Mouse (Mus musculus): ENCODE results near the gene Itga2b.

DNA sequence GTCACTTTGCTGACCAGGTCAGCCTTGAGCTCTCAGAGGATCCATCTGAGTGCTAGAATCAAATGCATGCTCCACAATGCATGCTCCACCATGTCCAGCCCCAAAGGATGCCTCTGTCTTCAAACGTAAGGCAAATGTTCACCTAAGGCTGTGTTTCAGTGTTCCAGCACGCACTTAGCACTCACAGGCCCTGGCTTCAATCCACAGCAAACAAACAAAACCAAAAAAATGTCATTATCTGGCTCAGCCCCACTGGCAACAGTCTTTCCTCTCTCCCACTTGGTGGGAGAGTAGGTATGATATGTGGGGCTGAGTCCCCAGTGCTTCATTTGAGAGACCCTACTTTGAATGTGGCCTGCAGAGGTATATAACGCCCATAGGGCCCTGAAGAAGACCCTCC, 58.9 kb downstream of the Itga2b start:
- TF ChIP-seq GATA1 (IDR thresholded peaks at IDR 0.05; ENCODE audit: borderline replicate concordance, low read length) (no peak), FLI1 (IDR thresholded peaks at IDR 0.05; ENCODE audit: low read length) (no peak)

All from megakaryocyte, embryonic 14.5 days (primary cell).